Mouse (Mus musculus): Measurements from ENCODE around the gene Trappc12. TPM values are rescaled to one million over a fixed set of nuclear protein-coding genes. Genes with fewer than 3 reads are reported as not detected.

The Trappc12 gene
- polyA plus RNA-seq, 1 experiment: 59.9 TPM

DNA sequence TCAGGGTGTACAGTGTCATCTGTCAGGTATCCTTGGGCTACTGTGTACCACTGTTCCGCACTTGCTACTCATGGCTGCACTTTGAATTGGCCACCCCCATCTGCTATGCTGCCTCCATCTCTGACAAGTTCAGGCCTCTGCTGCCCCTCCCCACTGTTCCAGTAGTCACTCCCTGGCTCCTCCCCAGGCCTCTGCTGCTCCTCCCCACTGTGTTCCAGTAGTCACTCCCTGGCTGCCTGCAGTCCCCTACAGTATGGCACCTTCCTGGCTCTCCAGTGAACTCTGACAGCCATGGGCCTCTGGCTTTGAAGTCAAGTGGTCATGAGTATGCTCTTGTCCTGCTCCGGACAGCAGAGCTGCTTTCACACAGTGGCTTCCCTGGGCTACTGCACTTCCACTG is 56.0 kb downstream of the Trappc12 start:
- no peak for DNase-seq (ENCODE audit: extremely low spot score in 1 of 2, low spot score in 1 of 2)

DNA sequence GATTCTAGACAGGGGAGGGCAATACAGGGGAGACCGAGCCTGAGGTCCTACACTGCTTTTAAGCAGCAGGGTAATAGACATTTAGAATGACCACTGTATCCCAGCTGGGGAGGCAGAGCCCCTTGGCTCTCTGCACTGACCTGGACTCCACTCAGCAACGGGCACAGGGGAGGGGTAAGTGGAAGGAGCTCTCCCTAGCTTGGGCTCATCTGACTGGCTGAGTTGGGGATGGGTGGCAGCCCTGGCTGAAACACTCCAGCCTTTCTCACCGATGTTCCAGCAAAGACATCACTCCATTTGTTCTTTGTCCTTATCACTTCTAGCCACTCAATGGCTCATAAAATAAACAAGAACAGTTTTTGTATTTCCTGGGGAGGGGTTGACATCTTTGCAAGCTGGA is 56.5 kb downstream of the Trappc12 start:
- DNase-seq (ENCODE audit: extremely low spot score in 1 of 2, low spot score in 1 of 2): no peak

DNA sequence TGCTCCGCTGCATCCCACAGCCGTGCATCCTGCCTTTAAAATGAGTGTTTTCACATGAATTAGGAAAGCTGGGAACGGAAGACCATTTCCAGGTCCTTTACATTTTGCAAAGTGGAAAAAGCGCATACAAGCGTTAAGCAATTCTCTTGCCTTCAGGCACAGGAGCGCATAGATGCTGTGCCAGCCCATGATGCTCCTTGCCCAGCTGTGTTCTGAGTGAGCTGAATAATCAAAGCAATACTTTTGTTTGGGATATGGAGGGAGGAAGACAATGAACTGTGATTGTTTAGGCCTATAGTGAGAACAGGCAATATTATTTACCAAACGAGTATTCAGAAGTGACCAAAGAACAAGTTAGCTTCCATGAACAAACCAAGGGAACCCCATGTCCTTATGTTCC is 59.5 kb downstream of the Trappc12 start:
- DNase-seq (ENCODE audit: extremely low spot score in 1 of 2, low spot score in 1 of 2): no peak

DNA sequence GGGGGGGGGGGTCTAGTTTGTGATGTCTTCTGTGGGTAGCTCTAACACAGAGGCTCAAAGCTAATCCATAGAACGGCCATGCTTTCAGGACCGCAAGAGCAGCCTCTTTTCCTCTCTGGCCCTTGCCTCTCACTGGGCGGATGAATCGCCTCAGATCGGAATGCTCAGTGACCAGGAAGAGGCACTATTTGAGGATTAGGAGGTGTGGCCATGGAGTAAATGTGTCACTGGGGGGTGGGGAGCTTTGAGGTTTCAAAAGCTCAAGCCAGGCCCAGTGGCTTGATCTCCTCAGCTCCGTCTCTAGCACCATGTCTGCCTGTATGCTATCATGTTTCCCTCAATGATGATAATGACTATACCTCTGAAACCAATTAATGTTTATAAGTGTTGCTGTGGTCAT is 61.3 kb downstream of the Trappc12 start:
- DNase-seq (ENCODE audit: extremely low spot score in 1 of 2, low spot score in 1 of 2): no peak

DNA sequence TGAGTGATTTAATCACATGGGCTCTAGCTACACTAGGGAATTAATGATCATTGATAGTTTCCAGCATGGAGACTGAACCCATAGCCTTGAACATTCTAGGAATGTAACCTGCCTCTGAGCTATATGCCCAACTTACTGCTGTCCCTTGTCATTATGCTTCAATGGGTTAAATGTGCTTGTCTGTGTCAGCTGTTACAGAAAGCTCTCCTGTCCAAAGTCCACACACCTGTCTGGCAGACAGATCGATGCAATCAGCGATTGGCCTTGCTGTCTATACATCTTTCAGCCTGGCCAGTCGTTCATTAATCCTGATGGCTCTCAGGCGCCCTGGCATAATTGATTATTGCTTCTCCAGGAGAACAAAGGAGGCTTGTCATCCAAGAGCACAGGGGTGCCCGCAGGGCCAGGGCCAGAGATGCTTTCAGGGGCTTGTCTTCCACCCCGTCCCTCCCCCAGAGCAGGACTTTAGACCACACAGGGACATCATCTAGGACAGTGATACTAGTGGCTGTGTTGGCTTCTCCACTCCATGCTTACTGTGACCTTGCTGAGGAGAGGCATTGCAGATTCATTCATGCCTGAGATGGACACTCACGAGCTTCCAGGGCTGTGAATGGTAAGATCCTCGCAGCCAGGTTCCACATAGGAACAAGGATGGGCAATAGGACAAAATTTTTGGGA is 63.9 kb downstream of the Trappc12 start:
- no peak for DNase-seq (ENCODE audit: extremely low spot score in 1 of 2, low spot score in 1 of 2)

DNA sequence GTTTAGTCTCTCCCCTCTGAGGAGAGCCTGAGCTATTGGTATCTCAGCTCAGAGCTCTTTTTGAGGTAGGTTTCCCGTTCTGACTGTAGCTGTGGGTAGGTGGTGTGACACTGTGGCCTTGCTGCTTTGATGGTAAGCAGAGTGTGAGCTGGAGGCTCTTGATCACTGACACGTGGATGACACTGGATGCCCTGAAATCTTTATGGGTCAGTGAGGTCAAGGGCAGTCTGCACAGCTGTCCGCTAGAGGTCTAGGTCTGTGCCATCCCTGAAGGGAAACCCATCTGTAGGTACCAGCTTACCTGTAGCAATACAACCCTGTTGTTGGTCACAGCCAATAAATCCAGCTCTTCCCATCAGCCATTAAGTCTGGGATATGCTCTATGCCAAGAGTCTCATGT is 64.5 kb downstream of the Trappc12 start:
- no peak for DNase-seq (ENCODE audit: extremely low spot score in 1 of 2, low spot score in 1 of 2)

DNA sequence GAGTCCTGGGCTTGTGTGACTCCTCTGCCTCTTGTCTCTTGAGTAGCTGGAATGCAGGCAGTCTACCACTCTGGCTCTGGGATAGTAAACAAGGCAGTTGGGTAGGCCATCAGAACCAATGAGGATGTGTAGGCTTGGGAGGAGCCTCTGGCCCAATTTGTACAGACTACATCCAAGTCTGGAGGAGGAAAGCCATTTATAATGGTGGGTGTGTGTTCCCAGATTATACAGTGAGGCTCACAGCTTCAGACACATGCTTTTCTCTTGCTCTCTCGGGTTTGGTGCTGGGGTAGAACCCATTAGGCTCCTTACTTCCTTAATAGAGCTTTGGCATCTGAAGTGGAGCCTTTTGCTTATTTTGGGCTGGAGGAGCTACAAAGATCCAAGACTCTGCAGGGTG is 65.6 kb downstream of the Trappc12 start:
- DNase-seq (ENCODE audit: extremely low spot score in 1 of 2, low spot score in 1 of 2): no peak

DNA sequence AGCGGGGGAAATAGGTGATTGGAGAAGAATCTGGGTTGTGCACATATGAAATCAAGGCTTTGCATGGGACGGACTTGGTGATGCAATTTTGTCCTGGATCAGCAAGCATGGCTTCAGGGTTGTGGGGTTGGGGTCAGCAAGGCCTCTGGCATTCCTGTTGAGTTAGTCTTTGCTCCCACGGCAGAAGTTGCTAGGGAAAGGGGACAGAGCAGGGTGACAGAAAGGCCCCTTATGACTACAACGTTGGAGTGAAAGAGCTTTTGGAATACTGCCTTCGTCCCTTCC is 74.4 kb downstream of the Trappc12 start:
- DNase-seq (ENCODE audit: extremely low spot score in 1 of 2, low spot score in 1 of 2): no peak

DNA sequence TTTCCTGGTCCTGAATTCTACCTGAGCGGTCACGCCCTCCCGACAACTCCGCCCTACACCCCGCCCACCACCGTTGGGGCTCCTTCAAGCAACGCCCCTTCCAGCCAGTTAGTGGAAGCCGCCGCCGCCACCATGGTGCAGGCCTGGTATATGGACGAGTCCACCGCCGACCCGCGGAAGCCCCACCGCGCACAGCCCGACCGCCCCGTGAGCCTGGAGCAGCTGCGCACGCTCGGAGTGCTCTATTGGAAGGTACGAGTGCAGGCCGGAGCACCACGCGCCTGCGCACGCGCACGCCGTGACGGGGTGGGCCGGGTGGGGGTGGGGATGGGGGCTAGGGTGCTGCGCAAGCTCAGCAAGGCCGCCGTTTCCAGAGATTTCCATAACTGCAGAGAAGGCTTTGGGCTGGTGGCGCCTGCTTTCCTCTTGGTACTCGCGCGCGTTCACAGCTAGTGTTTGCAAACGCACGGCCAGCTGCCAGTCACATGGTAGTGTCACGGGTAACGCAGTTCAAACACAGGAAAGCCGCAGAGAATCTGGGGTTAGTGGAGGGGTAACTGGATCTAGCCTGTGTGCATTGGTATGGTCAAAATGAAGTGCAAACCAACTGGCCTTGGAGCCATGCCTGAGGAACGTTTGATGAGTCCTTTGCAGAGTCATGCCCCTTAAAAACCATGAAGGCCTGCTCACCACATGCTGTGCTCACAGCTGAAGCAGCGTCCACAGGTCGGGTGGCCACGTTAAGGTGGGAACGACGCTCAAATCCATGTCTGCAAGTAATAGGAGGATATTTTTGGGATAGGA is 74.9 kb downstream of the Trappc12 start, which contains the start of gene Adi1:
Adi1 (plus strand) TSS at position 111 of the 804 bp plus-strand sequence.
- peak; percentile 69 to 87 for DNase-seq (ENCODE audit: extremely low spot score in 1 of 2, low spot score in 1 of 2)

DNA sequence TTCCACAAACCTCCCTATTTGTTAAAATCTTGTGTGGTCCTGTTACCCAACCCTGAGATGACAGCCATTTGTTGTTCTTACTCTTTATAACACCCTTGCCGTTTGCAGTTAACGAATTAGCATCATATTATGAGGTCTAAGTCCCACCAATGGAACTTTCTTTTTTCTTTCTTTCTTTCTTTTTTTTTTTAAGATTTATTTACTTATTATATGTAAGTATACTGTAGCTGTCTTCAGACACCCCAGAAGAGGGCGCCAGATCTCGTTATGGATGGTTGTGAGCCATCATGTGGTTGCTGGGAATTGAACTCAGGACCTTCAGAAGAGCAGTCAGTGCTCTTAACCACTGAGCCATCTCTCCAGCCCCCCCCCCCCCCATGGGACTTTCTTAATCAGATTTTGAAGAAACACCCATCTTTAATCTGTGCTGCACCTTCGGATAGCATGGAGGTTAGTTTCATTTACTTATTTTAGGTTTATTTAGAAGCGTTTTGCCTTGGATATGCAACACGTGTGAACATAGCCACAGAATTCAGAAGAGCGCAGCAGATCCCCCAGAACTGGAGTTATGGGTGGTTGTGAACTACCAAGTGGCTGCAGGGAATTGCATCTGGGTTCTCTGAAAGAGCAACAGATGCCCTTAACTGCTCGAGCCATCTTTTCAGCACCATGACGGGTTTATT is 76.1 kb downstream of the Trappc12 start:
- no peak for DNase-seq (ENCODE audit: extremely low spot score in 1 of 2, low spot score in 1 of 2)

DNA sequence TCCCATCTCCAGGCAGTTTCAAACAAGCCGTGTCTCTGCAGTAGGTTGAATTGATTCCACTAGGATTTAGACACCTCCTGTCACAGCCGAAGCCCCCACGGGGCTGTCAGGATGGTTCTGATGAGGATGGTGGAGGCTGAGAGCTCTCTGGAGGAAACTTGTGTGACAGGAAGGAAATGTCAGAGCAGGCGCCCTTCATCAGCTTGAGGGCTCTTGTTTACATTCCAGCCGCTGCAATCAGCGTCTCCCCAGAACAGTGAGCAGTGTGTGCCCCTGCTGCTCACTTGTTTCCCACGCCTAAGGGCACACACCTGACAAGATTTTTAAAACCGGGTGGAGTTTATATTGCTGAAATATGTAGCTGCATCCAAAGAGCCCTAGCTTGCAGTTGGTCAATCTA is 83.0 kb downstream of the Trappc12 start:
- no peak for DNase-seq (ENCODE audit: extremely low spot score in 1 of 2, low spot score in 1 of 2)

DNA sequence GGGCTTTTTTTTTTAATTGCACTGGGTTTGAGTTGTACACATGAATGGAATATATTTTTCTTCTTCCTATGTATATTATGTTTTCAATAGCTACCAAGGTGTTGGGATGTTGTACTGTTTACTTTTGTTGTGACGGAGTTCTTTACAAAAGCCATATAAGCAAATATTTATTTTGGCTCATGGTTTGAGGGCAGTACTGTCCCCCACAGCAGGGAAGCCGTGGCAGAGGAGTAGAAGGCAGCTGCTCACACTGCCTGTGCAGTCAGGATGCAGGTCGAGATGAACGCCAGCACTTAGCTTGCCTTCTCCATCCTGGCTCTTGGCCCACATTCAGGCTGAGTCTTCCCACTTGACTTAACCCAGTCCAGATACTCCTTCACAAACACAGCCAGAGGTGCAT is 83.5 kb downstream of the Trappc12 start:
- DNase-seq (ENCODE audit: extremely low spot score in 1 of 2, low spot score in 1 of 2): no peak

DNA sequence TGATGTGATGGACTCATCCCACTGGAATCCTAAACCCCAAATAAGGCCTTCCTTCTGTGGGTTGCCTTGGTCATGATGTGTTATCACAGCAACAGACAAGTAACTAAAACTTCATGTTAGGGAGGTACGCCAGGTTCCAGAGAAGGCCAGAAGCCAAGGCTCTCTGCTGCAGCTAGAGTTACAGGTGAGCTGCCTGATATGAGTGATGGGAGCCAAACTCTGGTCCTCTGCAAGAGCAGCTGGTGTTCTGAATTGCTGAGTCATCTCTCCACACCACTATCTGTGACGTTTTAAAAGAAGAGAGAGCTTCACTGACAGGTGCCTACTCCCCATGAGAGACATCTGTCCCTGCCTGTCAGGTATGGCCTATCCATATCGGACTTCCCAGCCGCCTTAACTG is 87.6 kb downstream of the Trappc12 start:
- no peak for DNase-seq (ENCODE audit: extremely low spot score in 1 of 2, low spot score in 1 of 2)

DNA sequence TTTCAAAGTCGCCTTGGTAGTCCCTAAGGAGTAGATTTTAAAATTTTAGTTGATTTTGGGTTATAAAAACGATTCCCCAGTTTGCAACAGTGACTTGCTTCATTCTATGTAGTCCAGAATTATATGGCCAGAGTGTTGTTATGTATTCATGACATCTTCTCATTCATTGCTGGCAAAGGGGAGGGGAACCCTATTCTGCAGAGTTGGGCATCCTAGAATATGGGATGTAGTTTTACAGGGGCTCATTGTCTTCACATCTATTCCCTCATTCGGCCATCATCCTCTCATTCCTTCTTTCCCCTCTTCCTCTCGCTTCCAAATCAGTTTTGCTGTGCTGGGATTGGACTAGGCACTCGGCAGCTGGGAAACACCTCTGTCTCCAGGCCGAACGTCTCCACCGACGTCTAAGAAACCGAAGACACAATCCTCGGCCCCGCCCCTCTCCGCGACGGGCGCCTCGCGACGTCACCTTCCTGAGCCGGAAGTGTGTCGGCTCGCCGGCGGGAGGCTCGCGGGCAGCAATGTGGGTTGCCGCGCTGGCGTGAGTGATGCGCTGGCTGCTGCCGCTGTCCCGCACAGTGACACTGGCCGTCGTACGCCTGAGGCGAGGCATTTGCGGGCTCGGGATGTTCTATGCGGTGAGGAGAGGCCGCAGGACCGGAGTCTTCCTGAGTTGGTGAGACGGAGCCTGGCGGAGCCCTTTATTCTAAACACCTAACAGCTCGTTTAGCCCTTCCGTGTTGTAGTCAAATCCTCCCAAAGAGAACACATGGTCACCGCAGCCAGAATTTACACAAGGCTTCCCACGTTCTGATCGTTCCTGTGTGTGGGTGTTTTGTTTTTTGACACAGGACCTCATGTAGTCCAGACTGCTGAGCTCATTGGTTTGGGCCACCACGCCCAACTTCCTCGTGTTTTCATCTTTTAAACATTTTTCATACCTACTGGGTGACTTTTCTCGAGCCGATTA is 100.8 kb downstream of the Trappc12 start, which contains the start of gene Rnaseh1:
Rnaseh1 (plus strand) TSS at position 462 of the 970 bp plus-strand sequence.
- DNase-seq (ENCODE audit: extremely low spot score in 1 of 2, low spot score in 1 of 2): peak; percentile 78 to 93

Other genes starting within 250 kb of the Trappc12 start
- gene Dcdc2c, start 198.1 kb downstream of the Trappc12 start, polyA plus RNA-seq (2012; rRNA removed): 0.97 and 1.7 TPM in 2 replicates
- 0.44 and 0.56 TPM in 2 replicates for gene Allc, start 167.9 kb downstream of the Trappc12 start, polyA plus RNA-seq (2012; rRNA removed)
- 0.94 and 1.1 TPM in 2 replicates for gene Colec11, start 127.1 kb downstream of the Trappc12 start, polyA plus RNA-seq (2012; rRNA removed)
- 380 and 394 TPM in 2 replicates for gene Rps7, start 114.5 kb downstream of the Trappc12 start, polyA plus RNA-seq (2012; rRNA removed)
- 18.0 and 20.3 TPM in 2 replicates for gene Rnaseh1, start 100.9 kb downstream of the Trappc12 start, polyA plus RNA-seq (2012; rRNA removed)
- 34.7 and 35.5 TPM in 2 replicates for gene Adi1, start 75.2 kb downstream of the Trappc12 start, polyA plus RNA-seq (2012; rRNA removed)
- gene Eipr1, start 1.3 kb upstream of the Trappc12 start, polyA plus RNA-seq (2012; rRNA removed): 54.6 and 57.8 TPM in 2 replicates

Data from frontal cortex, adult 2 months (tissue).